Mouse (Mus musculus) thymus, postnatal 10 days (tissue): Measurements from ENCODE around the gene Rpl3l.
A peak's percentile ranks its signal among the peaks of the same experiment; 100 is the strongest.
"Not testable (repeated sequence)": the region's sequence is repeated elsewhere in the genome, so short reads cannot be mapped to it uniquely, and the experiment has no call there.

Source experiments
- DNase-seq, 2 experiments: peaks; one replicate each; pipeline ENCODE4 v3.0.0; 2021; ENCODE audit warnings: low spot score in 2 of 2

Rpl3l gene

GRCm38 (mm10) chr17:24727618-24728017, at the start of gene Rpl3l:
Rpl3l (plus strand) TSS chr17:24727820.
- no peak for DNase-seq

GRCm38 (mm10) chr17:24686514-24686913, 41.1 kb upstream of the Rpl3l start:
- DNase-seq, result peak; percentile 31 to 33

- peak; percentile 42 to 47 for DNase-seq
Measured at GRCm38 (mm10) chr17:24687146-24687595, 40.4 kb upstream of the Rpl3l start.

GRCm38 (mm10) chr17:24687599-24687998, 40.0 kb upstream of the Rpl3l start:
- no peak for DNase-seq

GRCm38 (mm10) chr17:24689251-24690081, 38.2 kb upstream of the Rpl3l start, which contains the start of gene Syngr3:
Syngr3 (minus strand) TSS chr17:24689955.
- DNase-seq, result no peak

- DNase-seq, result no peak
Measured at GRCm38 (mm10) chr17:24692385-24692784, 35.2 kb upstream of the Rpl3l start.

- DNase-seq, result no peak
Measured at GRCm38 (mm10) chr17:24695326-24696010, 32.2 kb upstream of the Rpl3l start.

- peak; percentile 71 to 84 for DNase-seq
Measured at GRCm38 (mm10) chr17:24696011-24696697, 31.5 kb upstream of the Rpl3l start, which contains the start of the genes Gfer and Noxo1. Gfer (minus strand) TSS chr17:24696156. Noxo1 (plus strand) TSS chr17:24696234.

- no peak for DNase-seq
Measured at GRCm38 (mm10) chr17:24697985-24698384, 29.6 kb upstream of the Rpl3l start.

- DNase-seq, result no peak
Measured at GRCm38 (mm10) chr17:24698715-24699114, 28.9 kb upstream of the Rpl3l start.

- no peak for DNase-seq
Measured at GRCm38 (mm10) chr17:24699473-24699872, 28.1 kb upstream of the Rpl3l start.

GRCm38 (mm10) chr17:24701251-24701650, 26.4 kb upstream of the Rpl3l start:
- DNase-seq, result no peak

GRCm38 (mm10) chr17:24705821-24706220, 21.8 kb upstream of the Rpl3l start:
- DNase-seq, result no peak

- DNase-seq, result peak; percentile 86 to 88
Measured at GRCm38 (mm10) chr17:24706982-24707800, 20.4 kb upstream of the Rpl3l start, which contains the start of gene Tbl3. Tbl3 (minus strand) TSS chr17:24707660.

- DNase-seq, result no peak
Measured at GRCm38 (mm10) chr17:24707801-24708425, 19.7 kb upstream of the Rpl3l start.

GRCm38 (mm10) chr17:24708646-24709045, 19.0 kb upstream of the Rpl3l start:
- DNase-seq, result peak in 1 of 2 experiments; percentile 29

- no peak for DNase-seq
Measured at GRCm38 (mm10) chr17:24715556-24715955, 12.1 kb upstream of the Rpl3l start.

- no peak for DNase-seq
Measured at GRCm38 (mm10) chr17:24716166-24716682, 11.4 kb upstream of the Rpl3l start.

GRCm38 (mm10) chr17:24717943-24718342, 9.7 kb upstream of the Rpl3l start, which contains the start of the genes Rnf151 and Rps2:
Rnf151 (minus strand) TSS chr17:24718063.
Rps2 (plus strand) TSS chr17:24718116.
- DNase-seq, result no peak

GRCm38 (mm10) chr17:24718938-24719337, 8.7 kb upstream of the Rpl3l start:
- DNase-seq, result not testable (repeated sequence)
